Mouse (Mus musculus) C2C12 (cell line): ENCODE measurements at regions not wholly inside any gene's neighbourhood (a gene's known extent, or its start where the extent isn't known, plus 50 kb on each side); places are given as distances from the start of the nearest gene placed in this dataset.

ENCODE experiments used
- H3K27me3 ChIP-seq: one replicate; pipeline ENCODE4 v1.6.1; 2011; ENCODE audit not compliant: control insufficient read depth, insufficient read depth, insufficient read length
- H3K36me3 ChIP-seq: one replicate; pipeline ENCODE4 v1.6.1; 2011; ENCODE audit not compliant: control insufficient read depth, insufficient read depth
- H3K4me3 ChIP-seq: one replicate; pipeline ENCODE4 v1.5.1; 2011; ENCODE audit warnings: mild to moderate bottlenecking, control low read depth; ENCODE audit not compliant: poor library complexity, insufficient read depth, severe bottlenecking
- H3K79me2 ChIP-seq: one replicate; pipeline ENCODE4 v1.6.1; 2011; ENCODE audit not compliant: control insufficient read depth, insufficient read depth
- H3K79me3 ChIP-seq: one replicate; pipeline ENCODE4 v1.6.1; 2011; ENCODE audit warnings: low read depth, control low read depth
- H3ac ChIP-seq: one replicate; pipeline ENCODE3; 2011; ENCODE audit warnings: low read depth; ENCODE audit not compliant: control insufficient read depth, insufficient read length
- CEBPB ChIP-seq: IDR thresholded peaks from one replicate; pipeline ENCODE4 v1.6.1; 2011; ENCODE audit warnings: low read depth, mild to moderate bottlenecking, control low read depth, moderate library complexity
- CTCF ChIP-seq: IDR thresholded peaks from one replicate; pipeline ENCODE4 v1.5.1; 2011; ENCODE audit not compliant: control insufficient read depth, insufficient read depth, insufficient read length
- FOSL1 ChIP-seq: IDR thresholded peaks from one replicate; pipeline ENCODE4 v1.8.0; 2011; ENCODE audit warnings: mild to moderate bottlenecking, low read length; ENCODE audit not compliant: poor library complexity, insufficient read depth, severe bottlenecking
- MAX ChIP-seq: IDR thresholded peaks from one replicate; pipeline ENCODE4 v1.6.1; 2011; ENCODE audit warnings: mild to moderate bottlenecking, control low read depth
- MYOD1 ChIP-seq: IDR thresholded peaks from one replicate; pipeline ENCODE4 v1.6.1; 2011; ENCODE audit warnings: low read depth; ENCODE audit not compliant: control insufficient read depth, insufficient read length
- MYOG ChIP-seq: IDR thresholded peaks from one replicate; pipeline ENCODE4 v1.6.1; 2011; ENCODE audit not compliant: control insufficient read depth, insufficient read length; ENCODE audit errors: extremely low read depth
- USF1 ChIP-seq: IDR thresholded peaks from one replicate; pipeline ENCODE4 v1.6.1; 2011; ENCODE audit warnings: low read depth, mild to moderate bottlenecking, control low read depth, moderate library complexity

- H3K36me3 ChIP-seq = no peaks in the 10 kb centered on the region
- H3K4me3 ChIP-seq = no peak overlapping the region
- no peaks in the 10 kb centered on the region for H3K27me3 ChIP-seq
- no peaks in the 10 kb centered on the region for H3K79me3 ChIP-seq
- no peaks in the 10 kb centered on the region for H3K79me2 ChIP-seq
- TF ChIP-seq MAX = no peak
- TF ChIP-seq FOSL1 = no peak
- no peak for TF ChIP-seq CTCF
- no peak for TF ChIP-seq MYOD1
- no peak for TF ChIP-seq CEBPB
- no peak for TF ChIP-seq USF1
- TF ChIP-seq MYOG = no peak
- no peak overlapping the region for H3ac ChIP-seq
Observed at GRCm38 (mm10) chr10:37293292-37293691, 154.6 kb upstream of the Marcks start.

DNA sequence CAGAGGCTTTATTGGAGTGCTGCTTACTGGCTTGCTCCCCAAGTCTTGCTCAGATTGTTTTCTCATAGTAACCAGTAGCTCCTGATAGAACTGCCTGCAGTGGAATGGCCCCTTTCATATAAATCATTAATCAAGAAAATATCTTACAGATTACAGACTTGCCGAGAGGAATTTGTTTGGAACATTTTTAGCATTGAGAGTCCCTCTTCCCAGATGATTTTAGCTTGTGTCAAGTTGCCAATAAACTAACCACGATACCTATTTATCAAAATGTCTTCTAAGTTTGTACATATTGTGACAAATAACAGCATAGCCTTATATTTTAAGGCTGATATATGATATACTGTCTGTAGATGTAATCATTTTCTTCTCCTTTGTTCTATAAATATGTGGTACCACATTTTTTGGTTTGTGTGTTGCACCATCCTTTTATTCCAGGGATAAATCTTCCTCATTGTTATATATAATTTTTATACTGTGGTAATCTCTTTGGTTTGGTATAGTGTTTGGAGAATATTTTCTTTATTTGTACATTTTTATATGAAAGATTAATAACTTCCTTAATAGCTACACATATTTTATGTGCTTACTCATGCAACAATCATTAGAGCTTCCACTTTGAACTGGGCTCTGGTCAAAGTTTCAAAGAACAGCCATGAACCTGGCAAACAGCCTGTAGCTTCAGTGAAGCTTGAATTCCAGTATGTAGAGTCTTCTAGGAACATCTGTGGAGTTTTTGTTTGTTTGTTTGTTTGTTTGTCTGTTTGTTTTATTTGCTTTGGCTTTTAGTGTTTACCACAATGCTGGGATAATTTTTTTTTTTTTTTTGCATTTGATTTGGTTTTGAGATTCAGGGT lies 153.1 kb upstream of the Marcks start:
- no peaks in the 10 kb centered on the region for H3K36me3 ChIP-seq
- H3K79me2 ChIP-seq = no peaks in the 10 kb centered on the region
- H3K79me3 ChIP-seq = no peaks in the 10 kb centered on the region
- peak; percentile 67 for TF ChIP-seq CEBPB
- no peak for TF ChIP-seq MAX
- no peak for TF ChIP-seq CTCF
- TF ChIP-seq MYOG = no peak
- H3ac ChIP-seq = no peak overlapping the region
- H3K27me3 ChIP-seq = no peaks in the 10 kb centered on the region
- H3K4me3 ChIP-seq = no peak overlapping the region

DNA sequence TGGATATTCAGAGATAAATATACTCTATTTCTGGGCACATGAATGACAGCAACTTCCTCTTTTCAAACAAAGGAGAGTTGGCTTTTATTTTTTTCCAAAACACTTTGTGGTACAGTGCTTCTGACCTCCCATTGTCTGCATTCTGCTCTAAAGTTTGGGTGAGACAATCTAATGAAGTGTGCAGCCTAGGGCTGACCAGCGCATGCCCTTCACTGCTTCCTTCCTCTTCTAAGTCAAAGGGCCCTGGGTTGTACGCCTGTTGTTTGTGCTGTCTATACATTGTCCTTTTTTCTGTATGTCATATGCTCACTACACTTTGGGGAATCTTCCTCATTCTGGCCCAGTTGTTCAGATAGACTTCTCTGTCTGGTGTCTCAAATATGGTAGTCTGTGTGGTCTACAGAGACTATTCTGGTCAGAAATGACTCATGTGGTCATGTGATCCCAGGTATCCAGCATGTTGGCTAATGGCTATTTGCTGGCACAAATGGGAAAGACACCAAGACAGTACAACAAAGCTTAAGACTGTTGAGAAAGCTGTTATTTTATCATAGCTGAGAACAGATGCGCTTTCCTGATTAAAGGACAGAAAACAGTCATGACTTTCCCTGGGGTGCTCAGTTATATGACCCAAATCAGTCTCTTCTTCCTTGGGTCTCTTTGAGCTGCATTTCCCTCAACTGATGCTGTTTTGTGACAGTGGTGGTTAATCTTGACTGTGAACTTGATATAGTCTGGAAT lies 151.4 kb upstream of the Marcks start:
- Histone ChIP-seq H3K79me3 (no peaks in the 10 kb centered on the region), H3ac (no peak overlapping the region)

DNA sequence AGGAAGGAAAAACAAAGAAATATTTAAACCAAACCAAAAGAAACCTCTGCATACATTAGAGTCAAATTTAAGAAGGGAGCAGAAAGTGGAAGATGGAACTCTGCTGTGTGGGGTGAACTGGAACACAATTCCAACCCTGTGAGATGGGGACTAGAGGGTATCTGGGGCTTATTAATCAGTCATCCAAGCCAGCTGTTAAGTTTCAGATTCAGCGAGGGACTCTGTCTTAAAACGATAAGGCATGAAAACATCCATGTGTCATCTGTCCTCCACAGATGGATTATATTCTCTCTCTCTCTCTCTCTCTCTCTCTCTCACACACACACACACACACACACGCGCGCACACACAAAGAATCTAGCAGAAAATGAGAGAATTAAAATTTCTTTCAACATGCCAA lies 147.6 kb upstream of the Marcks start:
- no peaks in the 10 kb centered on the region for H3K79me3 ChIP-seq
- H3K4me3 ChIP-seq = no peak overlapping the region
- TF ChIP-seq MAX = no peak
- no peak for TF ChIP-seq USF1
- TF ChIP-seq MYOG = no peak
- TF ChIP-seq MYOD1 = no peak
- no peak for TF ChIP-seq CTCF
- TF ChIP-seq CEBPB = no peak
- no peak for TF ChIP-seq FOSL1
- no peak overlapping the region for H3ac ChIP-seq
- no peaks in the 10 kb centered on the region for H3K79me2 ChIP-seq
- H3K36me3 ChIP-seq = no peaks in the 10 kb centered on the region
- H3K27me3 ChIP-seq = no peaks in the 10 kb centered on the region

More for the DNA sequence above, 151.4 kb upstream of the Marcks start:
- no peaks in the 10 kb centered on the region for H3K36me3 ChIP-seq
- H3K27me3 ChIP-seq = no peaks in the 10 kb centered on the region
- TF ChIP-seq CEBPB = no peak
- TF ChIP-seq MAX = no peak
- TF ChIP-seq USF1 = peak; percentile 2
- TF ChIP-seq MYOD1 = no peak
- no peaks in the 10 kb centered on the region for H3K79me2 ChIP-seq
- H3K4me3 ChIP-seq = no peak overlapping the region

GRCm38 (mm10) chr10:37282951-37283350 lies 144.2 kb upstream of the Marcks start:
- Histone ChIP-seq H3ac (no peak overlapping the region), H3K4me3 (no peak overlapping the region), H3K79me3 (no peaks in the 10 kb centered on the region), H3K36me3 (no peaks in the 10 kb centered on the region), H3K79me2 (no peaks in the 10 kb centered on the region), H3K27me3 (no peaks in the 10 kb centered on the region)
- TF ChIP-seq USF1 (no peak), MYOG (no peak), CEBPB (no peak), FOSL1 (no peak), MYOD1 (no peak), MAX (no peak), CTCF (no peak)

DNA sequence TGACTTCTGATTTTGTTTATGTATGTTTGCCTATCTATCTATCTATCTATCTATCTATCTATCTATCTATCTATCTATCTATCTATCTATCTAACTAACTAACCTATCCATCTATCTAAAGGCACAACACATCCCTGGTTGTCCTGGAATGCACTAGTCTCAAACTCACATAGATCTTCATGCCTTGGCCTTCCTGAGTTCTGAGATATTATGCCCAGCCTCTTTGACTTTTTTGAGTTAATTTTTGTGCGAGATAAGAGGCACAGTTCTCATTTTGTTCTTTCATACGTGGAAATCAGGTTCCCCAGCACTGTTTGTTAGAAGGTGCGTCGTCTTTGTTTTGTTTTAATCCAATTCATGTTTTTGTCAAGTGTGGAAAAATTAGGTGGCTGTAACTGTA lies 142.1 kb upstream of the Marcks start:
- TF ChIP-seq CTCF = no peak
- TF ChIP-seq FOSL1 = no peak
- no peak for TF ChIP-seq MYOD1
- TF ChIP-seq MAX = no peak
- TF ChIP-seq CEBPB = no peak
- no peak for TF ChIP-seq MYOG
- no peak for TF ChIP-seq USF1
- no peak overlapping the region for H3ac ChIP-seq
- H3K79me2 ChIP-seq = no peaks in the 10 kb centered on the region

More for the DNA sequence above, 142.1 kb upstream of the Marcks start:
- no peaks in the 10 kb centered on the region for H3K27me3 ChIP-seq
- H3K79me3 ChIP-seq = no peaks in the 10 kb centered on the region
- H3K36me3 ChIP-seq = no peaks in the 10 kb centered on the region
- no peak overlapping the region for H3K4me3 ChIP-seq
